Mouse (Mus musculus) heart, embryonic 13.5 days (tissue): ENCODE data around the gene Dcbld2. TPM values are rescaled to one million over a fixed set of nuclear protein-coding genes. Genes with fewer than 3 reads are reported as not detected.
"Not testable (repeated sequence)": the region's sequence is repeated elsewhere in the genome, so short reads cannot be mapped to it uniquely, and the experiment has no call there.

Experiments used
- ATAC-seq: fragments of 200-750 bp; cut with Nextera tagmentation; 2 replicates; pipeline ENCODE4 v1.8.0; 2017; ENCODE audit warnings: moderate TSS enrichment; ENCODE audit not compliant: insufficient number of reproducible peaks, low FRiP score, low TSS enrichment; ENCODE audit errors: extremely low read depth
- H3K27ac ChIP-seq: fragments of 300-500 bp; sonication (generic); replicated peaks from 2 replicates; pipeline ENCODE4 v1.5.1; 2015; ENCODE audit warnings: moderate library complexity, mild to moderate bottlenecking, inconsistent platforms
- H3K27me3 ChIP-seq: fragments of 300-500 bp; sonication (generic); replicated peaks from 2 replicates; pipeline ENCODE4 v1.6.1; 2015; ENCODE audit warnings: mild to moderate bottlenecking, inconsistent platforms
- H3K36me3 ChIP-seq: fragments of 300-500 bp; sonication (generic); 2 replicates; pipeline ENCODE4 v1.6.1; 2015; ENCODE audit warnings: mild to moderate bottlenecking, inconsistent platforms
- H3K4me1 ChIP-seq: fragments of 300-500 bp; sonication (generic); 2 replicates; pipeline ENCODE4 v1.6.1; 2015; ENCODE audit warnings: inconsistent platforms
- H3K4me2 ChIP-seq: fragments of 300-500 bp; sonication (generic); 2 replicates; pipeline ENCODE4 v1.6.1; 2015; ENCODE audit warnings: inconsistent platforms, mild to moderate bottlenecking, moderate library complexity
- H3K4me3 ChIP-seq: fragments of 300-500 bp; sonication (generic); 2 replicates; pipeline ENCODE4 v1.5.1; 2015; ENCODE audit warnings: moderate library complexity, mild to moderate bottlenecking, inconsistent platforms
- H3K9ac ChIP-seq: fragments of 300-500 bp; sonication (generic); 2 replicates; pipeline ENCODE4 v1.6.1; 2015; ENCODE audit warnings: inconsistent platforms, mild to moderate bottlenecking, moderate library complexity
- H3K9me3 ChIP-seq: fragments of 300-500 bp; sonication (generic); 2 replicates; pipeline ENCODE4 v1.6.1; 2016; ENCODE audit warnings: inconsistent platforms
- WGBS: fragments of 180-500 bp; shearing (Covaris S2); methylation state at CpG from one replicate; pipeline ENCODE4 v1.1.7; 2015; ENCODE audit warnings: mixed read lengths; 5-methylcytosine and 5-hydroxymethylcytosine counted together
- polyA plus RNA-seq: library from polyadenylated mRNA; unstranded; fragments of >200 nt; fragmentation: Nextera tagmentation; extraction: Ambion mirVana; gene quantifications from 2 replicates; pipeline ENCODE4 v1.2.1, GENCODE M21; 2015

The Dcbld2 gene
- polyA plus RNA-seq, 1 experiment from 2014 or later: 8.0 TPM

- H3K27me3 ChIP-seq: no peaks in the 10 kb centered on the region
- 0 out of 2 replicates have a peak overlapping the region, but pooled peaks have one; percentile 56 for H3K27ac ChIP-seq
- H3K36me3 ChIP-seq: peaks cover 58% of the 10 kb centered on the region
- H3K9ac ChIP-seq: no peak overlapping the region
- no peak for ATAC-seq
- H3K4me2 ChIP-seq: no peak overlapping the region
- H3K4me1 ChIP-seq: peaks cover 26% of the 10 kb centered on the region
- no peaks in the 10 kb centered on the region for H3K9me3 ChIP-seq
- 87% methylated on average over 5 of the region's 5 CpGs for WGBS
- no peak overlapping the region for H3K4me3 ChIP-seq
These were observed 43.4 kb downstream of the Dcbld2 start for GRCm38 (mm10) chr16:58451647-58452046.

GRCm38 (mm10) chr16:58453138-58453537 is 44.9 kb downstream of the Dcbld2 start:
- WGBS: 27% methylated on average over 3 of the region's 3 CpGs
- Histone ChIP-seq H3K9me3 (no peaks in the 10 kb centered on the region), H3K4me3 (no peak overlapping the region), H3K27me3 (no peaks in the 10 kb centered on the region), H3K36me3 (peaks cover 57% of the 10 kb centered on the region), H3K4me2 (no peak overlapping the region), H3K9ac (no peak overlapping the region), H3K27ac (peak overlapping the region; percentile 85), H3K4me1 (peaks cover 36% of the 10 kb centered on the region)
- ATAC-seq: peak; percentile 68

DNA sequence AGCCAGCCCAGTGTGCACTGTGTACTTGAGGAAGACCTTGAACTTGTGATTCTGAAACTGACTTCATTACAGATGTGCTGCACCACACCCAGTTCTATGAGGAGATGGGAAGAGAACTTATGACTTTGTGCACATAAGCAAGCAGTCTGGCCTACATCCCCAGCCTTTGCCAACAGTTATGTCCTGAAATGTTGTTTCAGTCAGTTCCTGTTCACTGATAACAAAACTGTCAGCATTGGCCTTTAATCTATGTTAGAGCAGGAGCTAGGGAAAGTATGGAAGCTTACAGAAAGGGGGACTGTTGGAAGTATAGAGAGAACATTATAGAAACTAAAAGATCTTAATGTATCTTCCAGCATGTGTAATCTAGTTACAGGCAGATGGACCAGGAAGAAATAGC is 45.6 kb downstream of the Dcbld2 start:
- H3K4me3 ChIP-seq: no peak overlapping the region
- no peaks in the 10 kb centered on the region for H3K9me3 ChIP-seq
- peaks cover 57% of the 10 kb centered on the region for H3K36me3 ChIP-seq
- peaks cover 36% of the 10 kb centered on the region for H3K4me1 ChIP-seq
- 0 out of 2 replicates have a peak overlapping the region, but pooled peaks have one; percentile 28 for H3K9ac ChIP-seq
- no peaks in the 10 kb centered on the region for H3K27me3 ChIP-seq
- H3K4me2 ChIP-seq: no peak overlapping the region
- H3K27ac ChIP-seq: peak overlapping the region; percentile 85
- no peak; the same call in 1 of the 2 replicates for ATAC-seq

- Histone ChIP-seq H3K27ac (peak overlapping the region; percentile 85), H3K27me3 (no peaks in the 10 kb centered on the region), H3K4me1 (peaks cover 40% of the 10 kb centered on the region), H3K9ac (no peak overlapping the region), H3K9me3 (no peaks in the 10 kb centered on the region), H3K4me3 (no peak overlapping the region), H3K36me3 (peaks cover 59% of the 10 kb centered on the region), H3K4me2 (no peak overlapping the region)
- no peak for ATAC-seq
- WGBS: 59% methylated on average over 8 of the region's 8 CpGs
These were observed 46.4 kb downstream of the Dcbld2 start for GRCm38 (mm10) chr16:58454617-58455016.

DNA sequence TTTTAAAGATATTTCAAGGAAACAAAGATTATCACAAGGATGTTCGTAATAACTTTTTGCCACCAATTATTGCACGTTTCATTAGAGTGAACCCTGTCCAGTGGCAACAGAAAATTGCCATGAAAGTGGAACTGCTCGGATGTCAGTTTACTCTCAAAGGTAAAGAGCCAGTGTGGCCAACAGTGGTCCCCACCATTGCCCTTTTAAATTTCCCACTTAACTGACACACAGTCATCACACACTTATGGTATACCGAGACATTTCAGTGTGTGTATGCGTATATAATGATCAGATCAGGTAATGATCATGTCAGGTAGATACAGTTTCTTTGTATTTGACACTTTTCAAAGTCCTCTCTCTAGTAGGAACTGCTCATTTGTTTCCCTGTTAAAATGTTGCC is 46.9 kb downstream of the Dcbld2 start:
- 74% methylated on average over 5 of the region's 5 CpGs for WGBS

GRCm38 (mm10) chr16:58456445-58456844 is 48.2 kb downstream of the Dcbld2 start:
- 71% methylated on average over 5 of the region's 5 CpGs for WGBS
- H3K4me2 ChIP-seq: no peak overlapping the region
- peaks cover 56% of the 10 kb centered on the region for H3K4me1 ChIP-seq
- no peak overlapping the region for H3K4me3 ChIP-seq
- no peak overlapping the region for H3K9ac ChIP-seq
- no peak for ATAC-seq
- no peaks in the 10 kb centered on the region for H3K27me3 ChIP-seq
- peak overlapping the region; percentile 2; the same call in 1 of the 2 replicates for H3K27ac ChIP-seq
- H3K9me3 ChIP-seq: no peaks in the 10 kb centered on the region
- H3K36me3 ChIP-seq: peaks cover 61% of the 10 kb centered on the region

More for the DNA sequence above, 46.9 kb downstream of the Dcbld2 start:
- Histone ChIP-seq H3K4me2 (no peak overlapping the region), H3K9me3 (no peaks in the 10 kb centered on the region), H3K27me3 (no peaks in the 10 kb centered on the region), H3K4me3 (no peak overlapping the region), H3K4me1 (peaks cover 45% of the 10 kb centered on the region), H3K36me3 (peaks cover 59% of the 10 kb centered on the region), H3K9ac (no peak overlapping the region), H3K27ac (no peak overlapping the region)
- no peak for ATAC-seq

DNA sequence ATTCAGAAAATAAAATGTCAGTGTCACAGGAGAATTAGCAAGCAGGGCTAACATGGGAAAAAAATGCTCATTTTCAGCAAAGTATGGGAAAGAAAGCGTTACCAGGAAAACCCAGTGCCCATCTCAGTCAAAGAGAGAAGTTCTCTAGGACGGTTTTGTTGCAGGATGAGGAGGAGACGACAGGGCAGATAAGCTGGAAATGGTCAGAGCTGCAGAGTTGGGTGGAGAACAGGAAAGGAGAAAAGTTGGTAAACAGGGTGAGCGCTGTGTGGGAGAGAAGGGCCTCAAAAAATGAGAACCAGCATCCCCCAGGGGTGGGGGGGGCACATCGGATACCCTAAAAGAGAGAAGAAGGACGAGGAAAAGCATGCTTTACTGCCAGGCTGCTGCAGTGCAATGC is 48.7 kb downstream of the Dcbld2 start:
- ATAC-seq: no peak
- H3K36me3 ChIP-seq: peaks cover 60% of the 10 kb centered on the region
- H3K4me3 ChIP-seq: no peak overlapping the region
- H3K9ac ChIP-seq: no peak overlapping the region
- H3K27me3 ChIP-seq: no peaks in the 10 kb centered on the region
- H3K4me1 ChIP-seq: peaks cover 56% of the 10 kb centered on the region
- WGBS: 41% methylated on average over 6 of the region's 6 CpGs
- no peak overlapping the region for H3K4me2 ChIP-seq
- H3K9me3 ChIP-seq: no peaks in the 10 kb centered on the region
- H3K27ac ChIP-seq: 0 out of 2 replicates have a peak overlapping the region, but pooled peaks have one; percentile 28

- not testable (repeated sequence) for H3K9me3 ChIP-seq, H3K27me3 ChIP-seq, H3K4me3 ChIP-seq, ATAC-seq
- Histone ChIP-seq H3K36me3 (peaks cover 84% of the 10 kb centered on the region), H3K4me2 (peak overlapping the region; percentile 54), H3K4me1 (peaks cover 34% of the 10 kb centered on the region), H3K27ac (peak overlapping the region; percentile 91), H3K9ac (peak overlapping the region; percentile 67; the same call in 1 of the 2 replicates)
- 18% methylated on average over 3 of the region's 3 CpGs for WGBS
These were observed 51.7 kb downstream of the Dcbld2 start for GRCm38 (mm10) chr16:58459966-58460365.

DNA sequence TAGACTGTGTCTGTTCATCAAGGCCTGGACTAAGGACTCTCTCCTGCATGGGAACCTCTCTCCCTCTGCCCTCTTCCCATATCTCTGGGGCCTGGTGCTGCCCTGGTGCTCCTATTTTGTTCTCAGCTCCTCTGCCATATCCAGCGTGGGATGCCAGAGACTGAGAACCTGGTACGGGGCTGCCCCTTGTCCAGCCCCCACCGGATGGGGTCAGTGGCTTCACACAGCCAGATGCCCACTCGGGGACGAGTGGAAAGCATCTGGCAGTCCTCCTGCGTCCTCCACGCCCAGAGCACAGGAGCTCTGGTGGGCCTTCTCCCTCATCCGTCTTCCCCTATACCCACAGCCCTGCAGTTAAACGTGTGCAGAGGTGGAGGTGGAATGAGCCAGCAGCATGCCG is 52.1 kb downstream of the Dcbld2 start:
- no peak for ATAC-seq
- H3K4me2 ChIP-seq: peak overlapping the region; percentile 54
- H3K9ac ChIP-seq: peak overlapping the region; percentile 67
- no peaks in the 10 kb centered on the region for H3K27me3 ChIP-seq
- 49% methylated on average over 10 of the region's 10 CpGs for WGBS
- H3K9me3 ChIP-seq: no peaks in the 10 kb centered on the region
- peaks cover 34% of the 10 kb centered on the region for H3K4me1 ChIP-seq
- H3K27ac ChIP-seq: peak overlapping the region; percentile 91
- peak overlapping the region; percentile 22 for H3K4me3 ChIP-seq
- peaks cover 86% of the 10 kb centered on the region for H3K36me3 ChIP-seq

- 87% methylated on average over 2 of the region's 2 CpGs for WGBS
- Histone ChIP-seq H3K4me1 (peaks cover 39% of the 10 kb centered on the region), H3K36me3 (peaks cover 96% of the 10 kb centered on the region), H3K4me3 (no peak overlapping the region), H3K4me2 (0 out of 2 replicates have a peak overlapping the region, but pooled peaks have one; percentile 54), H3K9ac (no peak overlapping the region), H3K27ac (no peak overlapping the region), H3K9me3 (no peaks in the 10 kb centered on the region), H3K27me3 (no peaks in the 10 kb centered on the region)
- no peak for ATAC-seq
These were observed 53.7 kb downstream of the Dcbld2 start for GRCm38 (mm10) chr16:58461856-58462518.

DNA sequence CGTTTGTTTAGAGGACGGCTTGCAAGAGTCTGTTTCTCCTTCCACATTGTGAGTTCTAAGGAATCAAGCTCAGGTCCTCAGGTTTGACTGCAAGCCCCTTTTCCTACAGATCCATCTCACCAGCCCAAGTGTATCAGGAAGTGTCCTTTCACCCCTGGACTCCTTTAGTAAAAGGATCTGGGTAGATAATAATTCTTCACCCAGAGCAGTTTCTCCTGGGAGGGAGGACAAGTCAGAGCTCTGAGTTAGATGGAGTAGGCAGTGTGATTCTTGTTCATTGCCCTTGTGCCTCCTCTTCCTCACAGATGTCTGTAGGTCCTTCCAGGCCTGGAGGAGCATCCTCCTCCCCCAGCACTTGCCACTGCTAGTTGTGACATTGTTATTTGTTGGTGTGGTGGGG is 54.3 kb downstream of the Dcbld2 start:
- H3K27me3 ChIP-seq: no peaks in the 10 kb centered on the region
- whole genome bisulfite sequencing: 87% methylated on average over 2 of the region's 2 CpGs
- H3K4me2 ChIP-seq: no peak overlapping the region
- no peak overlapping the region for H3K9ac ChIP-seq
- H3K4me1 ChIP-seq: peaks cover 34% of the 10 kb centered on the region
- H3K36me3 ChIP-seq: peaks cover 96% of the 10 kb centered on the region
- H3K4me3 ChIP-seq: no peak overlapping the region
- H3K27ac ChIP-seq: no peak overlapping the region
- ATAC-seq: no peak
- H3K9me3 ChIP-seq: no peaks in the 10 kb centered on the region

DNA sequence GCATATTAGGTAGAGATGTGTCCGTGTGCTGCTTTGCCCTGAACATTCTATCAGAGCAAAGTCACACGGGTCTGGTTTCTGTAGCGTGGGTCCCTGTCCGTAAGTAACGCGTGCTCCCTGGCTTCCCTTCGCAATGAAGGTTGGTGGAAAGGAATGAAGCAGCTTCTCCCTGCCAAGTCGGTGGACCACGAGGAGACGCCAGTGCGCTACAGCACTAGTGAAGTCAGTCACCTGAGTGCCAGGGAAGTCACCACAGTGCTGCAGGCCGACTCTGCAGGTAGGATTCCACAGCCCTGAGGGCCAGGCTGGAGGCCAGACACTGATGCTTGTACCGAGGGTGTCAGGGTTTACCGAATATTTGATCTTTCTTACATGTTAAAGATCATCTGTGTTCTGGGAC is 55.8 kb downstream of the Dcbld2 start:
- H3K9ac ChIP-seq: no peak overlapping the region
- ATAC-seq: no peak
- H3K4me1 ChIP-seq: peaks cover 30% of the 10 kb centered on the region
- no peaks in the 10 kb centered on the region for H3K27me3 ChIP-seq
- no peak overlapping the region for H3K4me3 ChIP-seq
- H3K9me3 ChIP-seq: no peaks in the 10 kb centered on the region
- no peak overlapping the region for H3K4me2 ChIP-seq
- no peak overlapping the region for H3K27ac ChIP-seq
- peaks cover 95% of the 10 kb centered on the region for H3K36me3 ChIP-seq
- WGBS: 94% methylated on average over 14 of the region's 14 CpGs
